Mouse (Mus musculus) hindbrain, embryonic 10.5 days (tissue): ENCODE results near the gene Disp3. TPM values are rescaled to one million over a fixed set of nuclear protein-coding genes. Genes with fewer than 3 reads are reported as not detected.

ENCODE experiments used
- DNase-seq: peaks from one replicate; pipeline ENCODE4 v3.0.0-alpha.2; 2017; ENCODE audit warnings: low spot score
- H3K27ac ChIP-seq: fragments of 300-500 bp; sonication (generic); 2 replicates; pipeline ENCODE4 v1.5.1; 2016; ENCODE audit warnings: mild to moderate bottlenecking, moderate library complexity
- H3K27me3 ChIP-seq: fragments of 300-500 bp; sonication (generic); 2 replicates; pipeline ENCODE4 v1.6.1; 2016; ENCODE audit warnings: mild to moderate bottlenecking; ENCODE audit not compliant: poor library complexity, insufficient read depth, severe bottlenecking
- H3K36me3 ChIP-seq: fragments of 300-500 bp; sonication (generic); 2 replicates; pipeline ENCODE4 v1.6.1; 2016; ENCODE audit warnings: mild to moderate bottlenecking, moderate library complexity
- H3K4me1 ChIP-seq: fragments of 300-500 bp; sonication (generic); replicated peaks from 2 replicates; pipeline ENCODE4 v1.6.1; 2016; ENCODE audit warnings: mild to moderate bottlenecking
- H3K4me3 ChIP-seq: fragments of 300-500 bp; sonication (generic); 2 replicates; pipeline ENCODE4 v1.5.1; 2016; ENCODE audit warnings: mild to moderate bottlenecking, moderate library complexity
- H3K9me3 ChIP-seq: fragments of 300-500 bp; sonication (generic); 2 replicates; pipeline ENCODE4 v1.6.1; 2016; ENCODE audit warnings: mild to moderate bottlenecking, moderate library complexity
- WGBS: fragments of 180-500 bp; shearing (Covaris S2); methylation state at CpG from one replicate; pipeline ENCODE4 v1.1.7; 2016; 5-methylcytosine and 5-hydroxymethylcytosine counted together
- polyA plus RNA-seq: library from polyadenylated mRNA; unstranded; fragments of >200 nt; fragmentation: Nextera tagmentation; extraction: Ambion mirVana; gene quantifications from 2 replicates; pipeline ENCODE4 v1.2.1, GENCODE M21; 2016

The Disp3 gene
- polyA plus RNA-seq, 1 experiment from 2014 or later, result 10.7 TPM

GRCm38 (mm10) chr4:148313601-148314000 lies 25.8 kb upstream of the Disp3 start:
- Histone ChIP-seq H3K36me3 (no peaks in the 10 kb centered on the region), H3K4me3 (no peak overlapping the region), H3K27me3 (peaks cover 15% of the 10 kb centered on the region), H3K4me1 (peaks cover 52% of the 10 kb centered on the region), H3K9me3 (no peaks in the 10 kb centered on the region), H3K27ac (peak overlapping the region; percentile 43; the same call in 1 of the 2 replicates)
- WGBS, result 38% methylated on average over 8 of the region's 8 CpGs
- no peak for DNase-seq

GRCm38 (mm10) chr4:148312296-148313116 lies 24.7 kb upstream of the Disp3 start:
- no peaks in the 10 kb centered on the region for H3K9me3 ChIP-seq
- no peak for DNase-seq
- no peak overlapping the region for H3K4me3 ChIP-seq
- peaks cover 48% of the 10 kb centered on the region for H3K4me1 ChIP-seq
- WGBS, result 56% methylated on average over 16 of the region's 16 CpGs
- no peaks in the 10 kb centered on the region for H3K36me3 ChIP-seq
- H3K27me3 ChIP-seq, result 0 out of 2 replicates have a peak, but pooled peaks cover 7% of the 10 kb centered on the region
- peak overlapping the region; percentile 43 for H3K27ac ChIP-seq

- no peak overlapping the region for H3K4me3 ChIP-seq
- peaks cover 55% of the 10 kb centered on the region for H3K4me1 ChIP-seq
- no peaks in the 10 kb centered on the region for H3K9me3 ChIP-seq
- no peak for DNase-seq
- no peak overlapping the region for H3K27ac ChIP-seq
- WGBS, result 81% methylated on average over 7 of the region's 7 CpGs
- H3K36me3 ChIP-seq, result no peaks in the 10 kb centered on the region
- H3K27me3 ChIP-seq, result 0 out of 2 replicates have a peak, but pooled peaks cover 7% of the 10 kb centered on the region
Measured at GRCm38 (mm10) chr4:148310845-148311244, 23.1 kb upstream of the Disp3 start.

GRCm38 (mm10) chr4:148310126-148310525 lies 22.4 kb upstream of the Disp3 start:
- no peaks in the 10 kb centered on the region for H3K36me3 ChIP-seq
- DNase-seq, result no peak
- H3K27ac ChIP-seq, result no peak overlapping the region
- peaks cover 52% of the 10 kb centered on the region for H3K4me1 ChIP-seq
- H3K4me3 ChIP-seq, result no peak overlapping the region
- H3K27me3 ChIP-seq, result 0 out of 2 replicates have a peak, but pooled peaks cover 7% of the 10 kb centered on the region
- H3K9me3 ChIP-seq, result no peaks in the 10 kb centered on the region
- 77% methylated on average over 4 of the region's 4 CpGs for WGBS

- WGBS, result 40% methylated on average over 16 of the region's 16 CpGs
- peak overlapping the region; percentile 85 for H3K27ac ChIP-seq
- H3K27me3 ChIP-seq, result 0 out of 2 replicates have a peak, but pooled peaks cover 4% of the 10 kb centered on the region
- H3K4me1 ChIP-seq, result peaks cover 23% of the 10 kb centered on the region
- no peak for DNase-seq
- no peaks in the 10 kb centered on the region for H3K36me3 ChIP-seq
- H3K4me3 ChIP-seq, result 0 out of 2 replicates have a peak overlapping the region, but pooled peaks have one; percentile 6
- H3K9me3 ChIP-seq, result peaks cover 3% of the 10 kb centered on the region; the same call in 1 of the 2 replicates
Measured at GRCm38 (mm10) chr4:148306406-148307083, 18.8 kb upstream of the Disp3 start.

GRCm38 (mm10) chr4:148298720-148299119 lies 11.0 kb upstream of the Disp3 start:
- 0 out of 2 replicates have a peak, but pooled peaks cover 2% of the 10 kb centered on the region for H3K4me1 ChIP-seq
- 72% methylated on average over 5 of the region's 5 CpGs for WGBS
- peaks cover 3% of the 10 kb centered on the region; the same call in 1 of the 2 replicates for H3K9me3 ChIP-seq
- H3K27ac ChIP-seq, result no peak overlapping the region
- no peak for DNase-seq
- H3K4me3 ChIP-seq, result no peak overlapping the region
- H3K36me3 ChIP-seq, result no peaks in the 10 kb centered on the region
- no peaks in the 10 kb centered on the region for H3K27me3 ChIP-seq

- no peaks in the 10 kb centered on the region for H3K36me3 ChIP-seq
- no peak overlapping the region for H3K4me3 ChIP-seq
- 0 out of 2 replicates have a peak, but pooled peaks cover 4% of the 10 kb centered on the region for H3K4me1 ChIP-seq
- WGBS, result 82% methylated on average over 6 of the region's 6 CpGs
- no peaks in the 10 kb centered on the region for H3K27me3 ChIP-seq
- no peaks in the 10 kb centered on the region for H3K9me3 ChIP-seq
- H3K27ac ChIP-seq, result no peak overlapping the region
- DNase-seq, result no peak
Measured at GRCm38 (mm10) chr4:148297640-148298039, 9.9 kb upstream of the Disp3 start.

- 20% methylated on average over 5 of the region's 5 CpGs for WGBS
- DNase-seq, result peak; percentile 69
- Histone ChIP-seq H3K36me3 (no peaks in the 10 kb centered on the region), H3K27ac (no peak overlapping the region), H3K4me3 (no peak overlapping the region), H3K27me3 (0 out of 2 replicates have a peak, but pooled peaks cover 6% of the 10 kb centered on the region), H3K9me3 (no peaks in the 10 kb centered on the region), H3K4me1 (peaks cover 20% of the 10 kb centered on the region)
Measured at GRCm38 (mm10) chr4:148293319-148293718, 5.6 kb upstream of the Disp3 start.

- no peak for DNase-seq
- peaks cover 35% of the 10 kb centered on the region for H3K4me1 ChIP-seq
- no peaks in the 10 kb centered on the region for H3K9me3 ChIP-seq
- H3K27ac ChIP-seq, result no peak overlapping the region
- H3K4me3 ChIP-seq, result no peak overlapping the region
- WGBS, result 58% methylated on average over 10 of the region's 10 CpGs
- H3K27me3 ChIP-seq, result peaks cover 21% of the 10 kb centered on the region
- H3K36me3 ChIP-seq, result no peaks in the 10 kb centered on the region
Measured at GRCm38 (mm10) chr4:148291849-148292248, 4.1 kb upstream of the Disp3 start.

GRCm38 (mm10) chr4:148291080-148291479 lies 3.3 kb upstream of the Disp3 start:
- Histone ChIP-seq H3K27ac (no peak overlapping the region), H3K4me1 (peaks cover 43% of the 10 kb centered on the region), H3K27me3 (peaks cover 28% of the 10 kb centered on the region), H3K9me3 (no peaks in the 10 kb centered on the region), H3K36me3 (no peaks in the 10 kb centered on the region), H3K4me3 (no peak overlapping the region)
- no peak for DNase-seq
- WGBS, result 76% methylated on average over 2 of the region's 2 CpGs

- Histone ChIP-seq H3K27me3 (peaks cover 51% of the 10 kb centered on the region), H3K4me3 (peak overlapping the region; percentile 68), H3K4me1 (peaks cover 66% of the 10 kb centered on the region), H3K36me3 (no peaks in the 10 kb centered on the region), H3K27ac (peak overlapping the region; percentile 88), H3K9me3 (no peaks in the 10 kb centered on the region)
- 3% methylated on average over 32 of the region's 32 CpGs for WGBS
- peak; percentile 94 for DNase-seq
Measured at GRCm38 (mm10) chr4:148288055-148288549, 337 bp upstream of the Disp3 start.

- H3K4me1 ChIP-seq, result peaks cover 57% of the 10 kb centered on the region
- peaks cover 51% of the 10 kb centered on the region for H3K27me3 ChIP-seq
- no peaks in the 10 kb centered on the region for H3K36me3 ChIP-seq
- H3K4me3 ChIP-seq, result peak overlapping the region; percentile 68
- DNase-seq, result no peak
- WGBS, result 2% methylated on average over 20 of the region's 20 CpGs
- H3K9me3 ChIP-seq, result no peaks in the 10 kb centered on the region
- peak overlapping the region; percentile 88 for H3K27ac ChIP-seq
Measured at GRCm38 (mm10) chr4:148287041-148287440, 724 bp downstream of the Disp3 start.
